Mouse (Mus musculus) megakaryocyte, embryonic 14.5 days (primary cell): ENCODE measurements around the gene Map4k3. TPM values are rescaled to one million over a fixed set of nuclear protein-coding genes. Genes with fewer than 3 reads are reported as not detected.
"Not testable (repeated sequence)": the region's sequence is repeated elsewhere in the genome, so short reads cannot be mapped to it uniquely, and the experiment has no call there.

Experiments used
- H3K27me3 ChIP-seq: replicated peaks from 2 replicates; pipeline ENCODE3; 2012; ENCODE audit warnings: inconsistent platforms
- H3K36me3 ChIP-seq: replicated peaks from 2 replicates; pipeline ENCODE3; 2012; ENCODE audit warnings: low read length, inconsistent platforms, mixed read lengths
- H3K4me1 ChIP-seq: 2 replicates; pipeline ENCODE4 v1.6.1; 2012; ENCODE audit warnings: inconsistent platforms
- H3K4me3 ChIP-seq: replicated peaks from 2 replicates; pipeline ENCODE3; 2012; ENCODE audit warnings: moderate library complexity, mild to moderate bottlenecking, inconsistent platforms
- H3K9me3 ChIP-seq: 2 replicates; pipeline ENCODE4 v1.6.1; 2012; ENCODE audit warnings: inconsistent platforms
- FLI1 ChIP-seq: IDR thresholded peaks from 2 replicates; pipeline ENCODE4 v1.6.1; 2012; ENCODE audit warnings: low read length, inconsistent platforms, mixed read lengths
- GATA1 ChIP-seq: IDR thresholded peaks from 3 replicates; pipeline ENCODE4 v1.6.1; 2012; ENCODE audit warnings: mixed read lengths, low read length, inconsistent platforms, borderline replicate concordance
- polyA plus RNA-seq: library from polyadenylated mRNA; stranded (reverse); fragments of >175 nt; gene quantifications from 2 replicates; pipeline ENCODE4 v1.2.3, GENCODE M21; 2012; ENCODE audit warnings: low replicate concordance; ENCODE audit not compliant: insufficient read depth

Map4k3 gene
- polyA plus RNA-seq, 1 experiment, result 0.87 TPM

DNA sequence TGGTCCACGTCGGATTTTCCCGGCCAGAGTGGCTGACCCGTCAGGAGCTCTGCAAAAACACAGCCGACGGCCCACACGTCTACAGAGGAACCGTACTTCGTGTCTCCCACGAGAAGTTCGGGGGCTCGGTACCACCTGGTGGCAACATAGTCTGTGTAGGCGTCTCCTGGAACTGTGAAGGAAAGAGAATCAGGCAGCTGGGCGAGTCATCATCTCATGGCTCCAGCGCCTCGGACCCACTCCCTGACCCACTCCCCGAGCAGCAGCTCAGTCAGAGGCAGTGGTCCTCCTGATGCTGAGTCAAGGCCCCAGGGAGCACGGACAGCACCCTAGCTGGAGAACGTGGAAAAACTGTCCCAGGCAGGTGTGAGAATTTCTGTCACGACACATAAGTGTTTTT is 184.6 kb downstream of the Map4k3 start:
- peaks cover 3% of the 10 kb centered on the region for H3K27me3 ChIP-seq
- peaks cover 9% of the 10 kb centered on the region for H3K4me1 ChIP-seq
- H3K4me3 ChIP-seq, result no peak overlapping the region
- no peak for TF ChIP-seq GATA1
- no peak for TF ChIP-seq FLI1
- H3K9me3 ChIP-seq, result no peaks in the 10 kb centered on the region
- H3K36me3 ChIP-seq, result no peaks in the 10 kb centered on the region

DNA sequence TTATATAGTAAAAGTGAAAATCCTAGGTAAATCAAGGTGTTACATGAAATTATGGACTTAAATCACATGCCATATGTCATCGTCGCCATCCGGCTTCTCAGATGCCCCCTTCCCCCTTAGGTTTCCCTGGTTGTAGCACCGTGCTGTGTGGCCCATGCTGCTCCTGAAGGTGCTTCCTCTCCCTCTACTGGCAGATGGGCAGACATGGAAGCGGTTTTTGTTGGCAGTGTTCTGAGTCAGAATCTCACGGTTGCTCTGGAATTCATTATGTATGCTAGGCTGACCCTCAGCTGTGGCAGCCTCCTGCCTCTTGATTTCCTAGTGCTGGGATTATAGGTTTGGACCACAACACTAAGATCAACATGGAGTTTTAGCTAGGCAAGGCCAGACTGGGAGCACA is 191.1 kb downstream of the Map4k3 start:
- TF ChIP-seq FLI1 (no peak), GATA1 (no peak)
- Histone ChIP-seq H3K9me3 (no peaks in the 10 kb centered on the region), H3K36me3 (no peaks in the 10 kb centered on the region)

DNA sequence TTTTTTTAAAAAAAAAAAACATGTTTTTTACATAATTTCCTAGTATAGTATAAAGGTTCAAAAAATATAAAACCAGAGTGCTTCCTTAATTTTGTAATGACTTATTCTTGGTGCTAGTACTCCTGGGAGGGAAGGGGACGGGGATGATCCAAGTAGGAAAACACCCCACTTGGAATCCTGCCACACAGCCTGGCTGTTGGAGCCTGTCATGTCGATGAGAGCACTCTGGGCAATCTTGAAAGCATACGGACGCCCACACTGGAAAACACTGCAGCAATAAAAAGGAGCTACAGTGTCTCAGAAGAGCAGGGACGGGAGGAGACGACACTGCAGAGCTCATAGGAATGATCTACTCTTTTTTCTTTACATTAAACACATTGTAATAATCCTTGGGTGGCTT is 192.7 kb downstream of the Map4k3 start:
- no peaks in the 10 kb centered on the region for H3K9me3 ChIP-seq
- peaks cover 1% of the 10 kb centered on the region for H3K27me3 ChIP-seq
- TF ChIP-seq GATA1 (no peak), FLI1 (no peak)
- no peak overlapping the region for H3K4me3 ChIP-seq
- no peaks in the 10 kb centered on the region for H3K36me3 ChIP-seq
- peaks cover 16% of the 10 kb centered on the region for H3K4me1 ChIP-seq

More for the DNA sequence above, 191.1 kb downstream of the Map4k3 start:
- H3K27me3 ChIP-seq, result peaks cover 1% of the 10 kb centered on the region
- H3K4me3 ChIP-seq, result no peak overlapping the region
- H3K4me1 ChIP-seq, result peaks cover 15% of the 10 kb centered on the region

DNA sequence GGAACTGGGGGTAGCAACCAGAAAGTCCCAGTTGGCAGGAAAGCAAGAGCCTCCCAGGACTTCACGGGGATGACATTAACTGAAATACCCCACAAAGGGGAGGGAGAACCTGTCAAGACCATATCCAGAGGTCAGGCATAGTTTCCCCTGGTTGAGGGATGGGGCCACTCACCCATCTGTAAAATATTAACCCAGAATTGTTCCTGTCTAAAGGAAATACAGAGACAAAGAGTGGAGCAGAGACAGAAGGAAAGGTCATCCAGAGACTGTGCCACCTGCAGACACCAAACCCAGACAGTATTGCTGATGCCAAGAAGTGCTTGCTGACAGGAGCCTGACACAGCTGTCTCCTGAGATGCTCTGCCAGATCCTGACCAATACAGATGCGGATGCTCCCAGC is 196.9 kb downstream of the Map4k3 start:
- H3K4me1 ChIP-seq, H3K9me3 ChIP-seq, H3K27me3 ChIP-seq, H3K36me3 ChIP-seq, H3K4me3 ChIP-seq: not testable (repeated sequence)

Other genes starting within 250 kb of the Map4k3 start
- gene Sos1, start 248.0 kb downstream of the Map4k3 start, polyA plus RNA-seq, result 1.1 and 1.3 TPM in 2 replicates
- 0.13 TPM in 1 of 2 replicates, not detected in the other for gene Cdkl4, start 150.7 kb downstream of the Map4k3 start, polyA plus RNA-seq
- not detected in 2 replicates for gene Tmem178, start 216.1 kb upstream of the Map4k3 start, polyA plus RNA-seq